Mouse (Mus musculus) embryonic stem cell, embryonic (primary cell): ENCODE data around the gene Rbp2.

Source experiments
- CTCF ChIA-PET, 4 experiments: fragments of 300-600 bp in 2 of 4; fragments of 350-600 bp in 2 of 4; sonication (Branson Sonifier 250); formaldehyde crosslinking; loops; one replicate each; lab custom pipeline; 2022; ENCODE audit warnings: inconsistent platforms in 2 of 4; lab: Charles Lee
- POLR2A ChIA-PET, 4 experiments: fragments of 300-600 bp in 2 of 4; fragments of 350-600 bp in 2 of 4; sonication (Branson Sonifier 250); formaldehyde crosslinking; loops; one replicate each; lab custom pipeline; 2022; ENCODE audit warnings: antibody characterized with exemption in 4 of 4, inconsistent platforms in 1 of 4; lab: Charles Lee

The Rbp2 gene

DNA sequence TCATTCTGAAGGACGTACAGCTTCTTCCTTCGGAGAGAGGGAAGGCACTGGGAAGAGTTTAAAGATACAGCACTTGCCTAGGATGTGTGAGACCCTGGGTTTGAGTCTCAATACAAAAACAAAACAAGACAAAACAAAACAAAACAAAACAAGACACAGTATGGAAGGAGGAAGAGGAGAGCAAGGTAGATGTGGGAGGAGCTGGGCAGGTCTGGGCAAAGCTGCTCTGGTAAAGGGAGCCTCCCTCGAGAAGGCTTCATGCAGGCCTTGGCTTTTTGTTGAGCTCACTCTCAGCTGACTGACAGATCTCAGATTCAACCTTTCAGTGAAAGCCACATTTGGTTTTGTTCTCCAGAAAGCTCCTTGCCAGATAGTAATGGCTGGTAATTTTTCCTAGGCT, at the start of gene Rbp2:
Gene Rbp2 (plus strand): TSS at position 301 of the 400 bp plus-strand sequence.
- CTCF ChIA-PET, result no interaction called here
- POLR2A ChIA-PET, result interaction anchor here in 1 of 4 experiments (0.6 kb wide), 1 partner anchor 17 kb away, joined by 3 read pairs; no protein-coding TSS in a partner anchor

GRCm38 (mm10) chr9:98437819-98438218, 48.1 kb upstream of the Rbp2 start:
- CTCF ChIA-PET, result no interaction called here
- POLR2A ChIA-PET, result no interaction called here

DNA sequence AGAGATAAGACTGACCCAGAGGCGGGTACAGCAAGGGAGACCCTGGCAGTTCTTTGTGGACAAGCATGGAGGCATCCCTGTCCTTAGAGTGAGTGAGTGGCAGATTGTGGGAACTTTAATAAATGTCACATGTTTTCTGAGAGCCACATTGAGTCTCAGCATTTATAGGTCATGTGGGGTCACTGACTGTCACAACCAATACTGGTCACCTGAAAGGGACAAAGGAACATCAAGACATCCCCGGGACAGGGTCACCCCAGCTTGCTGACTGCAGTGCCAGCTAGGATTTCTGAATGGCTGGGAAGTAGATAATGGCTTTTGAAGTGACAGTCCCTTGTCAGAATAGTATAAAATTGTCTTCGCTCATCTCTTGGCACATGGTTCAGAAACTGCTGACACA, 46.8 kb upstream of the Rbp2 start:
- CTCF ChIA-PET, result no interaction called here
- POLR2A ChIA-PET, result no interaction called here

DNA sequence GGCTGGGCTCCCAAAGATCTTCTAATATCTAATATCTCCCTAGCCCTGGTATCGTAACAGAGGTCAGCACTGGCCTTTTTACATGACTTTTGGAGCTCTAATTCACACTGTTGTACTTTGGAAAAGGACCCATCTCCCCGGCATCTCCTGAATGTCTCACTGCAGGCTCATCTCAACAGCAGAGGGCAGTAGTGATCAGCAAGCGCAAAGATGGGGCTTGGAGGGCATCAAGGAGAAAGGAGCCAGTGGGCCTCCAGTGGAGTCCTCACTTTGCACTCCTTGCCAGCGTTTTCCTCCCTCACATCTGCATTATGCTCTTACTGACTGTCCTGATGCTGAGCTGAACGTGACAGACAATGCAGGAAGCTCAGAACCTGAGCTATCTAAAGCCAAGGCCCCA, 43.3 kb upstream of the Rbp2 start:
- CTCF ChIA-PET, result interaction anchor here in 3 of 4 experiments (0.5 to 1.4 kb wide), 8 partner anchors 9 to 96 kb away, joined by 3 to 6 read pairs (median 4); no protein-coding TSS in a partner anchor
- POLR2A ChIA-PET, result interaction anchor here in 1 of 4 experiments (1.0 kb wide), 1 partner anchor 21 kb away, joined by 3 read pairs; no protein-coding TSS in a partner anchor

GRCm38 (mm10) chr9:98445359-98446149, 40.4 kb upstream of the Rbp2 start:
- ChIA-PET CTCF (interaction anchor here in 1 of 4 experiments (0.6 kb wide), 1 partner anchor 625 kb away, joined by 28 read pairs; no protein-coding TSS in a partner anchor), POLR2A (no interaction called here)

DNA sequence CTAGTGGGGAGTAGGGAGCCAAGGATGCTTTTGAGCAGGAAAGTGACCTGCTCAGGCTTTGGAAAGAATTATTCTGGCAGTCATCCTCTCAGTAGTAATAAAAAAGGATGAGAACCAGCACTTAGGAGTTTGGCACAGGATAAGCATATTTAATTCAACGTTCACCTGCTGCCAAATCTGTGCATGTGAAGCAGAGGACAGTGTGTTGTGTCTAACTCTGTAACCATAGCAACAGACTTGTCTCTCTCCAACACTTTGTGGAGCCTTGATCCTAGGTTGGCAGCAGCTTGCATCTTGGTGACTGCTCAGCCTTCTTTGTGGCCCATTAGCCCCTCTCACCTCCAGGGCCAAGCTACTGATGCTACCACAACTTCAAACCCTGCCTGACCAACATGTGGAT, 34.9 kb upstream of the Rbp2 start:
- ChIA-PET POLR2A (no interaction called here), CTCF (no interaction called here)

DNA sequence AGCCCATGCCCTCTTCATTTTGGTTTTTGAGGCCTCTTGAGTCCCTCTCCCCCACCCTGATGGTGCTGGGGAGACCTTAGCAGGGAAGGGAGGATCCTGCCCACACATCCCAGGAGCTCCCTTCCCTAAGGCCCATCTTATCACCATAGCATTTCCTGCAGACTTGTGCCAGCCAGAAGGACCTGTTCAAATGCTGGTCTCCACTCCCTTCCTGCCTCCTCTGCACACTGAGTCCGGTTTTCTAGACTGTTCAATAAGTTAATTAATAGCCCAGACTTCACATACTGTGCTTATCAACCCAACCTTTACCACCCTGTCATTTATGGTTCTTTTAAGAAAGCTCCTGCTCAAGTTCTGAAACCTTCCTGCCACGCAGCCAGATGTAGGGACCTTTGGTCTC, 19.2 kb upstream of the Rbp2 start:
- ChIA-PET POLR2A (no interaction called here), CTCF (no interaction called here)

DNA sequence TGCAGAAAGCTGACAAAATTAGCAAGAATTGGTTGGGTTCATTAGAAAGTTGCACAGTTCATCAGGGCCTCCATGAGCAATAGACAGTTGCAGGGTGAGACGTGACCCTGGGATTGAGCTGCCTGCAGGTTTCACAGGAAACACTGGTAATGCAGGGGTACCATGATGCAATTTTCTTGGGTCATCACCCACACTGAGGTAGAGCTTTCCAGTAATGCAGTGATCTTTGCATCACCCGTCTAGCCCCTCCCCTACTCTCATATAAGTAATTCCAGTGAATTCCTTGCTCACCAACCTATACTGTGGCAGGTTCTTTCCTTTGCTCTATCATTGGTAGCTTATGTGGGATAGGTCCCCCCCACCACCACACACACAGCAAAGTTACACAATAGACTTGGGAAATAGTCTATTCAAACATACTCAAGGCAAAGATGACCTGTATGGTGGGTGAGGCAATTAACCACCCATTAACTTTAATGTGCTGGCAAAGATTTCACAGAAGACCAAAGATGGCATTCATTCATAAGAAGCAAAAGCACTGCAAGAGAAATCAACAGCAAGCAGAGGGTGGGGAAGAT, 5.7 kb upstream of the Rbp2 start:
- ChIA-PET POLR2A (interaction anchor here in 1 of 4 experiments (0.9 kb wide), 1 partner anchor 27 kb away, joined by 3 read pairs; no protein-coding TSS in a partner anchor), CTCF (no interaction called here)

DNA sequence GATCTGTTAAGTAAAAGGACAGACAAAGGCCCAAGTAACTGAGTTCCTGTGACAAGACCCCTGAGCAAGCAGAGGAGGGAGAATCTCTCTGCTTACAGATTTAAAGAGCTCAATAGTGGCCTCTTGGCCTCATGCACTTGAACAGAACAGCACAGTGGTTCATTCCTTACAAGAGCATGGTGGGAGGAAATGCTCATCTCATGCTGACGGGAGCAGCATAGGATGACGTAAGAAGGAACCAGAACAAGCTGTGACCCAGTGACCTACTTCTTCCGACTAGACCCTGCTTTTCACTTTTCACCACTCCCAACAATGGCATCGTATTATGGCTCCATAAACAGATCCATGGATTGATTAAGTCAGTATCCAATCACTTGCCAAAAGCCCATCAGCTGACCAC, 3.7 kb upstream of the Rbp2 start:
- CTCF ChIA-PET, result interaction anchor here in 1 of 4 experiments (0.6 kb wide), 2 partner anchors 74 to 1522 kb away, joined by 3 to 4 read pairs; no protein-coding TSS in a partner anchor
- POLR2A ChIA-PET, result no interaction called here

GRCm38 (mm10) chr9:98485020-98485419, 895 bp upstream of the Rbp2 start:
- ChIA-PET CTCF (interaction anchor here in 1 of 4 experiments (0.6 kb wide), 1 partner anchor 38 kb away, joined by 5 read pairs; no protein-coding TSS in a partner anchor), POLR2A (interaction anchor here in 1 of 4 experiments (0.6 kb wide), 1 partner anchor 16 kb away, joined by 3 read pairs; no protein-coding TSS in a partner anchor)

- CTCF ChIA-PET, result no interaction called here
- POLR2A ChIA-PET, result no interaction called here
Measured at GRCm38 (mm10) chr9:98487273-98487672, 1.4 kb downstream of the Rbp2 start.

DNA sequence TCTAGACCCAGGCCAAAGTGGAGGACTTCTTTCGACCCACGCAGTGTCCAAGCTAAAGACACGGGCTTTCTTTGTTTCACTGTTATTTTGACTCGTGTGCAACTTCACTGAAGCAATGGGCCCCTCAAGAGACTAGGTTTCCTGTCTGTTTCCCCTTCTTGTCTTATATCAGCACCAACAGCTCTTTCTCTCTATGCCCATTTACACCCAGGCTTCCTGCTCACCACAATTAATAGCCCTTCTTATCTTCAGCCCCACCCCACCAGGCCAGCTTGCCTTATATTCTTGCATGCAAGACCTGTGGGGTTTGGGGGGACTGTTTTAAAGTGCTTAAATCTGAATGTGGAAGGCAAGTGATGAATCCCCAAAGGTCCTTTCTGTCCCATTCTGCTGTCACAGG, 3.6 kb downstream of the Rbp2 start:
- POLR2A ChIA-PET, result no interaction called here

DNA sequence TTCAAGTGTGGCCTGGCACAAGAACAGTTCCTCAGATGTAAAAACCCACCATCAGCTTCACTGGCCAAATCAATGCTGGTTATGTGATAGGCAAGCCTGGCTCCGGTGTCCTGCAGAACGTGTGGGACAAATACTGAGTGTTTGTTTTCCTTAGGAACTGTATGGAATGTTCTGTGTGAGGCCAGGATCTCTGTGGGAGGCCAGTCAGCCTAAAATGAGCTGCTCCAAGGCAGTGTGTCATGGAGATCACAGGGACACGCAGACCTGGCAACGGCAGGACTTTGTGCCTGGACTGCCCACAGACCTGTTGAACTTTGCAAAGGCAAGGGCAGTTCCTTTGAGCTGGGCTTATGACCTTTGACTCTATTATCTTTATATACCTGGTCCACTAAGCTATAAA, 4.2 kb downstream of the Rbp2 start:
- ChIA-PET POLR2A (interaction anchor here in 2 of 4 experiments (0.5 to 0.9 kb wide), 2 partner anchors 57 to 906 kb away, joined by 3 to 4 read pairs; no protein-coding TSS in a partner anchor), CTCF (no interaction called here)

More for the DNA sequence above, 3.6 kb downstream of the Rbp2 start:
- CTCF ChIA-PET, result no interaction called here

GRCm38 (mm10) chr9:98491071-98491470, 5.2 kb downstream of the Rbp2 start:
- ChIA-PET CTCF (no interaction called here), POLR2A (interaction anchor here in 1 of 4 experiments (0.6 kb wide), 1 partner anchor 670 kb away, joined by 3 read pairs; no protein-coding TSS in a partner anchor)

DNA sequence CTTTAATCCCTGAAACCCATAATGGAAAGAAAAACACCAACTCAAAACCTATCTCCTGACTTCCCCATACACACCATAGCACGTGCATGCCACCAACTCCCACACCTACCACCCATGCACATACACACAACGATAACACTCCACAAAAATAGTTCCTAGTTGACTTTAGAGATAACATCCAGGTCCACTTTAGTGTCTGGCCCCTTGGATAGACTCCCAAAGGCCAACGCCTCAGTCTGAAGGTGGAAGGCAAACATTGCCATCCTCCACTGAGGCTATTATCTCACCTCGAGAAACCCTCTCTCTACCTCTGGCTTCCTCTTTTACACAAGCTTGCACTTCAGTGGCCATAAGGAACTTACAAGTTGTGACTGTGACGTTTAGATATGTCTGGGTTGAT, 6.3 kb downstream of the Rbp2 start:
- POLR2A ChIA-PET, result no interaction called here
- CTCF ChIA-PET, result no interaction called here

GRCm38 (mm10) chr9:98492821-98493220, 6.9 kb downstream of the Rbp2 start:
- POLR2A ChIA-PET, result no interaction called here
- CTCF ChIA-PET, result no interaction called here

DNA sequence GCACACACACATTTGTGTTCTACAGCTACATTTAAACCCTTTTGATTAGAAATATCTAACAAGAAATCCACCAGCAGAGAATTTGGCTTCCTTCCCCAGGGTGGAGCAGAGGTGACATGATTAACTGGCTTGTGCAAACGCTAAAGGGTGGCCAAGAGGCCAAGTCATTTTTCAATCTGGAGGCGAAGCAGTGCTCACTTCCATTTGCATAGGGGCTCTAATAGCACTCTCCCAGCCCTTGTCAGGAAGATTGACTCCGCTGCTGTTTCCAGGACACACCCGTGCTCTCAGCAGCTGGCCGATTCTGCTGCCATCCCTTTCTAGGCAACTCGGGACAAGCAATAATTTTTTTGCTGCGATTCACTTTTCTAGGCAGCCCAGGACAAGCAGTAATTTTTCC, 11.2 kb downstream of the Rbp2 start:
- CTCF ChIA-PET, result no interaction called here
- POLR2A ChIA-PET, result interaction anchor here in 1 of 4 experiments (1.2 kb wide), 1 partner anchor 64 kb away, joined by 3 read pairs; no protein-coding TSS in a partner anchor

DNA sequence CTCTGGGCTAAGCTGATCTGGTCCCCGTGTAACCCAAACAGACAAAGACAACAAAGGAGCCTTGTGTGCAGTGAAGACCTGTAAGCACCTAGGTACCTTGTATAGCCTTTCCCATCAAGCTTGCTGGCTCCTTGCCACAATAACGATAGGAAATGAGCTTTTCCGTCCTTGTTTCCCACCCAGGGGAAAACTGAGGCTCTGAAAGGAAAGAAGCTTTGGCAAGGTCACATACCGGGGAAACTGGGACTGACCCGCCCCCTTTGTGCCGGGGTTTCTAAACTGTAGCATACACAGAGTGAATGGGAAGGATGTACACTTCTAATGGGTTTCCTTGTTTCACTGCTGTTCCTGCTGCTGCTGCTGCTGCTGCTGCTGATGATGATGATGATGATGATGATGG, 12.1 kb downstream of the Rbp2 start:
- POLR2A ChIA-PET, result interaction anchor here in 1 of 4 experiments (1.2 kb wide), 1 partner anchor 65 kb away, joined by 3 read pairs; no protein-coding TSS in a partner anchor
- CTCF ChIA-PET, result interaction anchor here in 1 of 4 experiments (0.6 kb wide), 1 partner anchor 1440 kb away, joined by 11 read pairs; no protein-coding TSS in a partner anchor

DNA sequence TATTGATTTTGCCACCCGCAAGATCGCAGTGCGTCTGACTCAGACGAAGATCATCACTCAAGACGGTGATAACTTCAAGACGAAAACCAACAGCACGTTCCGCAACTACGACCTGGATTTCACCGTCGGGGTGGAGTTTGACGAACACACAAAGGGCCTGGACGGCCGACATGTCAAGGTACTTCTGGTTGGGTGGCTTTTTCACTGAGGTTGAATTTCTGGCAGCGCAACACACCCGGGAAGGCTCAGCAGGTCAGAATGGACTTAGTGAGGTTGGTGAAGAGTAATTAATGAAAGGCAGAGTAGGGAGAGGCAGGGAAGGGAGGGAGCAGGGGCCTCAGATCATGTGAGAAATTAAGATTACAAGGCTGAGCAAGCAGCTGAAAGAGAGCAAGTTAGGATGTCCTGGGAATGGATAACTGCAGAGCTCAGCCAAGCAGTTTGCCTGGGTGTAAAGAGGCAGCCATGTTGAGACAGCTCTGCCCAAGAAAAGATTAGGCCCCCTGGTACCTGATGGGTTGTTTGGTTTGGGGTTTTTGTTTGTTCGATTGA, 12.9 kb downstream of the Rbp2 start:
- POLR2A ChIA-PET, result no interaction called here
- CTCF ChIA-PET, result no interaction called here
